Mouse (Mus musculus) adrenal gland, postnatal 0 days (tissue): ENCODE data around the gene Castor2. TPM values are rescaled to one million over a fixed set of nuclear protein-coding genes. Genes with fewer than 3 reads are reported as not detected.

Experiments used
- polyA plus RNA-seq: library from polyadenylated mRNA; unstranded; fragments of >200 nt; fragmentation: Nextera tagmentation; extraction: Ambion mirVana; gene quantifications from 2 replicates; pipeline ENCODE4 v1.2.1, GENCODE M21; 2015

Gene Castor2
- 5.7 and 6.9 TPM in 2 replicates for polyA plus RNA-seq

DNA sequence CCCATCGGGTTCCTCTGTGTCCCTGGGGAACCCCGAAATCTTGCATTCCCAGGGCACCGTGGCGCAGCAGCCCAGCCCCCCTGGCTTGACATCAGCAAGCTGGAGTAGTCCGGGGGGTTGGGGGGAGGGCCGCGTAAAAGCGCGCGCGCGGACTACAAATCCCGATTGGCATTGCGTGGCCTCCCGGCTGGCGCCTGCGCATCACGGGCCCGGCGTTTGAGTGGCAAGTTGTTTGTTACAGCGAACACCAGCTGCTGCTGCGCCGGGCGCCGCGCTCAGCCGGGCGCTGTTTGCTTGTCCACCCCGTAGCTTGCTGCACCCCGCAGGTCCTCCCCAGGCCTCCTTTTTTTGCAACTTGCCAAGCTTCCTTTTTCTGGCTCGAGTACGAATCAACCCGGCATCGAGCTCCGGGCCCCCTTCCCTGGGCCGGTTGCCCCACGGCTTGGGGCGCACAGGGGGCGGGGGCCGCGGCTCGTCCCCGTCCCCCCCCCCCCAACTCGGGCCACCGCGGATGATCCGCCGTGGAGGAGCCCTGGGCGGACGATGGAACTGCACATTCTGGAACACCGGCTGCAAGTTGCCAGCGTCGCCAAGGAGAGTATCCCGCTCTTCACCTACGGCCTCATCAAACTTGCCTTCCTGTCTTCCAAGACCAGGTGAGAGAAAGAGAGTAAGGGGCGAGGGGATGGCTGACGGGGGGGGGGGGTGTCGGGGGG is at the start of gene Castor2:
Castor2 (plus strand) TSS at position 216 of the 716 bp plus-strand sequence.

DNA sequence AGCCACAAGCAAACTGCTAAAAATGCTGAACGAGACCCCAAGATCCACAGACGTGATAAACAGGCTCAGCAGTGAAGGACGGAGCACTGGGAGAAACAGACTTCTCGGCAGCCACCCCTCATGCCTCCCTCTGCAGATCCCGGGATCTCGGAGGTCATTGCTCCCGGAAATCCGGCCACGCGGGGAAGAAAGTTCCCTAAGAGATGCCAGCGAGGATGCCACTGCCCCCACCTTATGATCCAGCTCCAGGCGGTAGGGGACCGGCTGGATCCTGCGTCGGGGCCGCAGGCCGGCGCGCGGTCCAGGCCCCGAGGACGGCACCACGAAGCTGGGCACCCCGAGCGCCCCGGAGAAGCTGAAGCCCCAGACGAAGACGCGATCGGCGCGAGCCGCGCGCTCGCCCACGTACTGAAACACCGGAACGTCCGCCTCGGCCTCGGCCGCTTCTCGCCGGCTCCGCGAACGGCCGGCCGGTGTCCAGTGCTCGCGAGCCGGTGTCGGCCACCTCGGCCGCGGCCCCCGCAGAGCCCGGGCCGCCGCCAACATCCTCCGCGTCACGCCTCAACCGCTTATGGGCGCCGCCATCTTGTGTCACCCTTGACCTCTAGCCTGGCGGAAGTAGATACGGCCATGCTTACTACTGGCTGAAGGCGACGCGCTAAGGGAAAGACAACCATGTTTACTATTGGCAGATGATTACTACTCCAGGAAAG is 76.8 kb downstream of the Castor2 start, which contains the start of gene Rcc1l:
Rcc1l (minus strand) TSS at position 606 of the 713 bp plus-strand sequence.

DNA sequence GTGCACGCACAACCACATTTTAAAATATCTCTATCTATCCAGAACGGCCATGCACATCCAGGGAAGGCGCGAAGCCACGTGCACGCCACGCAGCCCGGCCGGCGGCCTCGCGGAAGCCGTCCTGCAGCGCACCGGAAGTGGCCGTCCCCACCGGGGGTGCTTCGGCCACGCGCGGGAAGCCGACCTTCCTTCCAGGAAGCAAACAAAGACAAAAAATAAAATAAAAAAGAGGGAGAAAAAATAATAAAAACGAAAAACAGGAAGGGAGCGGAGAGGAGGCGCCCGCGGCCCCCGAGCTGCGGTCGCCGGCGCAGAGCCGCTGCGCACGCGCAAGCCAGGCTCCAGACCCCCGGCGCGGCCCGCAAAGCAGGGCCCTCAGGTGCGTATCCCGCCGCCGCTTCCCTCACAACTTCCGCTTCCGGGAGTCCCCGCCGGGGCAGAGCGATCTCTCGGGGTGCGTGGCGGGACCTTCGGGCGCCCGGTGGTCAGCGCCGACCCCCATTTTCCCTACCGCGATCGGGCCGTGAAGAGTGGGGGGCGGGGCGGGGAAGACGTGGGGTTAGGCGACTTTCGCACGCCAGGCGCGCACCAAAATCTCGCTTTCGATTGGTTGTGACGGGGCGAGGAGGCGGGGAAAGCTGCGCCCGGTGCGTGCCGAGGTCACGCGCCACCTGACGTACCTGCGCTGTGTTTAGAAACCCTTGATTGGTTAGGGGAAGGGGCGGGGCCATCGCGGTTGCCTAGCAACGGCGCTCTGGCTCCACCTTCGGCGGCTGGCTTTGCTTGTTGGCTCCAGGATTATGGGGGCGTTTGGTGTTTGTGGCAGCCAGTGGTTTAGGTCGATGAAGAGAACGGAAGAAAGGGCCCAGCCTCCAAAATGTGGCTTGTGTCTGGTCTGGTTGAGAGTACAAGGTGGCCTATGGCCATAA is 84.6 kb downstream of the Castor2 start, which contains the start of gene Gtf2ird2:
Gtf2ird2 (plus strand) TSS at position 140 of the 929 bp plus-strand sequence.

Other genes starting within 250 kb of the Castor2 start
- 18.3 and 27.2 TPM in 2 replicates for gene Rcc1l, start 77.1 kb downstream of the Castor2 start, polyA plus RNA-seq
- 5.1 and 6.3 TPM in 2 replicates for gene Gtf2ird2, start 84.3 kb downstream of the Castor2 start, polyA plus RNA-seq
- 4.7 and 6.5 TPM in 2 replicates for gene Ncf1, start 129.9 kb downstream of the Castor2 start, polyA plus RNA-seq
- 84.6 and 129 TPM in 2 replicates for gene Gtf2i, start 215.0 kb downstream of the Castor2 start, polyA plus RNA-seq